Mouse (Mus musculus): ENCODE results near the gene Ruvbl2.

Ruvbl2 gene

GRCm38 (mm10) chr7:45434203-45435015 lies 3.5 kb downstream of the Ruvbl2 start, which contains the start of gene Gys1:
Gene Gys1 (plus strand): TSS chr7:45434844.
- peak; percentile 97 for DNase-seq (ENCODE audit: extremely low read depth, insufficient read length, low spot score)

GRCm38 (mm10) chr7:45433835-45434202 lies 4.1 kb downstream of the Ruvbl2 start:
- DNase-seq (ENCODE audit: extremely low read depth, insufficient read length, low spot score) = no peak

GRCm38 (mm10) chr7:45426556-45426955 lies 11.3 kb downstream of the Ruvbl2 start:
- DNase-seq (ENCODE audit: extremely low read depth, insufficient read length, low spot score) = no peak

GRCm38 (mm10) chr7:45421194-45421593 lies 16.7 kb downstream of the Ruvbl2 start:
- DNase-seq (ENCODE audit: extremely low read depth, insufficient read length, low spot score) = no peak

- DNase-seq (ENCODE audit: extremely low read depth, insufficient read length, low spot score) = no peak
Observed at GRCm38 (mm10) chr7:45420615-45420919, 17.3 kb downstream of the Ruvbl2 start, which contains the start of gene Lhb. Gene Lhb (plus strand): TSS chr7:45420820.

GRCm38 (mm10) chr7:45419859-45420614 lies 17.9 kb downstream of the Ruvbl2 start:
- no peak for DNase-seq (ENCODE audit: extremely low read depth, insufficient read length, low spot score)

- DNase-seq (ENCODE audit: extremely low read depth, insufficient read length, low spot score) = no peak
Observed at GRCm38 (mm10) chr7:45417962-45418492, 19.9 kb downstream of the Ruvbl2 start.

GRCm38 (mm10) chr7:45415636-45416035 lies 22.3 kb downstream of the Ruvbl2 start:
- DNase-seq (ENCODE audit: extremely low read depth, insufficient read length, low spot score) = no peak

- no peak for DNase-seq (ENCODE audit: extremely low read depth, insufficient read length, low spot score)
Observed at GRCm38 (mm10) chr7:45414740-45415224, 23.1 kb downstream of the Ruvbl2 start.

- no peak for DNase-seq (ENCODE audit: extremely low read depth, insufficient read length, low spot score)
Observed at GRCm38 (mm10) chr7:45413864-45414739, 23.8 kb downstream of the Ruvbl2 start.

GRCm38 (mm10) chr7:45413113-45413863 lies 24.6 kb downstream of the Ruvbl2 start, which contains the start of gene Ntf5:
Gene Ntf5 (plus strand): TSS chr7:45413695.
- DNase-seq (ENCODE audit: extremely low read depth, insufficient read length, low spot score) = peak; percentile 39

- no peak for DNase-seq (ENCODE audit: extremely low read depth, insufficient read length, low spot score)
Observed at GRCm38 (mm10) chr7:45412421-45412820, 25.5 kb downstream of the Ruvbl2 start.

GRCm38 (mm10) chr7:45409497-45410163 lies 28.3 kb downstream of the Ruvbl2 start:
- DNase-seq (ENCODE audit: extremely low read depth, insufficient read length, low spot score) = no peak

GRCm38 (mm10) chr7:45408949-45409348 lies 28.9 kb downstream of the Ruvbl2 start:
- DNase-seq (ENCODE audit: extremely low read depth, insufficient read length, low spot score) = no peak

- no peak for DNase-seq (ENCODE audit: extremely low read depth, insufficient read length, low spot score)
Observed at GRCm38 (mm10) chr7:45408351-45408750, 29.5 kb downstream of the Ruvbl2 start.

GRCm38 (mm10) chr7:45407836-45408235 lies 30.1 kb downstream of the Ruvbl2 start:
- no peak for DNase-seq (ENCODE audit: extremely low read depth, insufficient read length, low spot score)

- no peak for DNase-seq (ENCODE audit: extremely low read depth, insufficient read length, low spot score)
Observed at GRCm38 (mm10) chr7:45406157-45407156, 31.4 kb downstream of the Ruvbl2 start.
